Mouse (Mus musculus) hindbrain, embryonic 11.5 days (tissue): Measurements from ENCODE around the gene Gli2. TPM values are rescaled to one million over a fixed set of nuclear protein-coding genes. Genes with fewer than 3 reads are reported as not detected.

Source experiments
- ATAC-seq: fragments of 200-750 bp; cut with Nextera tagmentation; 2 replicates; pipeline ENCODE4 v1.8.0; 2017; ENCODE audit warnings: mild to moderate bottlenecking, moderate TSS enrichment, moderate library complexity; ENCODE audit not compliant: low FRiP score
- DNase-seq: peaks from one replicate; pipeline ENCODE4 v3.0.0-alpha.2; 2015; ENCODE audit warnings: low spot score
- H3K27ac ChIP-seq: fragments of 300-500 bp; sonication (generic); 2 replicates; pipeline ENCODE4 v1.5.1; 2014; ENCODE audit warnings: mild to moderate bottlenecking, low read depth, low read length
- H3K27me3 ChIP-seq: fragments of 300-500 bp; sonication (generic); 2 replicates; pipeline ENCODE4 v1.6.1; 2014; ENCODE audit warnings: mild to moderate bottlenecking, low read length, moderate library complexity, mixed read lengths; ENCODE audit not compliant: control insufficient read depth, insufficient read depth
- H3K36me3 ChIP-seq: fragments of 300-500 bp; sonication (generic); 2 replicates; pipeline ENCODE4 v1.6.1; 2014; ENCODE audit warnings: mild to moderate bottlenecking, low read length, moderate library complexity, mixed read lengths; ENCODE audit not compliant: control insufficient read depth, insufficient read depth
- H3K4me1 ChIP-seq: fragments of 300-500 bp; sonication (generic); replicated peaks from 2 replicates; pipeline ENCODE4 v1.6.1; 2014; ENCODE audit warnings: low read length, mixed read lengths; ENCODE audit not compliant: control insufficient read depth, insufficient read depth
- H3K4me2 ChIP-seq: fragments of 300-500 bp; sonication (generic); replicated peaks from 2 replicates; pipeline ENCODE4 v1.6.1; 2014; ENCODE audit warnings: mild to moderate bottlenecking, low read depth, low read length
- H3K4me3 ChIP-seq: fragments of 300-500 bp; sonication (generic); 2 replicates; pipeline ENCODE4 v1.5.1; 2014; ENCODE audit warnings: low read depth, low read length
- H3K9ac ChIP-seq: fragments of 300-500 bp; sonication (generic); 2 replicates; pipeline ENCODE4 v1.6.1; 2014; ENCODE audit warnings: low read depth, low read length
- H3K9me3 ChIP-seq: fragments of 300-500 bp; sonication (generic); 2 replicates; pipeline ENCODE4 v1.6.1; 2016; ENCODE audit warnings: low read length; ENCODE audit not compliant: control insufficient read depth
- WGBS: fragments of 180-500 bp; shearing (Covaris S2); extraction: QIAGEN DNeasy Blood & Tissue Kit; methylation state at CpG from one replicate; pipeline ENCODE4 v1.1.7; 2014; 5-methylcytosine and 5-hydroxymethylcytosine counted together
- polyA plus RNA-seq: library from polyadenylated mRNA; unstranded; fragments of >200 nt; fragmentation: Nextera tagmentation; extraction: Ambion mirVana; gene quantifications from 2 replicates; pipeline ENCODE4 v1.2.1, GENCODE M21; 2014

The Gli2 gene
- polyA plus RNA-seq, 1 experiment from 2014 or later: 8.7 TPM

DNA sequence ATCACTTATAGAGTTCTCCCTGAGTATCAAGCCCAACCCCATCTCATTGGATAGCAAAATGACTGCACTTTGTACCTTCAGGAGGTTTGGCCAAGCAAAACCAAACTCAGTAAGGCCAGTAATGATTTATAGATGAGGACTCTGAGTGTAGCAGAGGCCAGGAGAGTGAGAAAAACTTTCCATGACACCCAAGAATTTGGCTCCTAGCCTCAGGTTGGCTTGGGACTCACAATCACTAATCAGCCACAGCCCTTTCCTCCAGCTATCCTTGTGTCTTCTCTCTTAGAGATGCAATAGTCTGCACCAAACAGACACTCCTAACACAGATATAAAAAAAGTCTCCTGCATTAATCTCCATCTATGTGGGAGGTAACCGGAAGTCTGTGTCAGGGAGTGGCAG is 31.1 kb downstream of the Gli2 start:
- ATAC-seq (no peak), DNase-seq (no peak)
- Histone ChIP-seq H3K27me3 (no peaks in the 10 kb centered on the region), H3K27ac (no peak overlapping the region), H3K9ac (no peak overlapping the region), H3K4me3 (no peak overlapping the region), H3K4me2 (no peak overlapping the region), H3K36me3 (no peaks in the 10 kb centered on the region), H3K9me3 (no peaks in the 10 kb centered on the region), H3K4me1 (no peaks in the 10 kb centered on the region; the same call in 1 of the 2 replicates)
- WGBS: 97% methylated on average over 1 of the region's 1 CpGs

GRCm38 (mm10) chr1:119020092-119020491 is 33.3 kb downstream of the Gli2 start:
- H3K9ac ChIP-seq: no peak overlapping the region
- DNase-seq (no peak), ATAC-seq (no peak)
- no peaks in the 10 kb centered on the region for H3K36me3 ChIP-seq
- no peaks in the 10 kb centered on the region for H3K9me3 ChIP-seq
- no peaks in the 10 kb centered on the region for H3K4me1 ChIP-seq
- 91% methylated on average over 2 of the region's 2 CpGs for WGBS
- H3K4me2 ChIP-seq: no peak overlapping the region
- no peak overlapping the region for H3K4me3 ChIP-seq
- no peak overlapping the region for H3K27ac ChIP-seq
- no peaks in the 10 kb centered on the region for H3K27me3 ChIP-seq

DNA sequence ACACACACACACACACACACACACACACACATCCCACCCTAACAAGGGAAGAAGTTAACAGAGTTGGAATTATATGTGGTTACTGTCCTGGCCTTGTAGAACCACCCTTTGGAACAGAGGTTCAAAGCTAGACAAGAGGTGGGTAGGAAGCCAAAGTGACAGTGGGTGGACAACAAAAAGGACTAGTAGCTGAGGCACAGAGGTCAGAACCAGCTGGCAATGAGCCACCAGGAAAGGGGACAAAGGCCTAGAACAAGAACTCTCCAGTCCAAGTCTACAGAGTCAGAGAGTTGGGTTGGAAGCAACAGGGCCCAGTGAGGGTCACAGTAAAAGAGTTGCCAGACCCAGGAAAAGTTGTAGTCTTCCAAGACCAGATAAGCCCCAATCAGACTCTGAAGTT is 34.4 kb downstream of the Gli2 start:
- Histone ChIP-seq H3K9me3 (no peaks in the 10 kb centered on the region), H3K4me1 (no peaks in the 10 kb centered on the region), H3K27me3 (no peaks in the 10 kb centered on the region), H3K9ac (no peak overlapping the region), H3K4me3 (no peak overlapping the region), H3K4me2 (no peak overlapping the region), H3K27ac (no peak overlapping the region), H3K36me3 (no peaks in the 10 kb centered on the region)
- ATAC-seq (no peak), DNase-seq (no peak)

DNA sequence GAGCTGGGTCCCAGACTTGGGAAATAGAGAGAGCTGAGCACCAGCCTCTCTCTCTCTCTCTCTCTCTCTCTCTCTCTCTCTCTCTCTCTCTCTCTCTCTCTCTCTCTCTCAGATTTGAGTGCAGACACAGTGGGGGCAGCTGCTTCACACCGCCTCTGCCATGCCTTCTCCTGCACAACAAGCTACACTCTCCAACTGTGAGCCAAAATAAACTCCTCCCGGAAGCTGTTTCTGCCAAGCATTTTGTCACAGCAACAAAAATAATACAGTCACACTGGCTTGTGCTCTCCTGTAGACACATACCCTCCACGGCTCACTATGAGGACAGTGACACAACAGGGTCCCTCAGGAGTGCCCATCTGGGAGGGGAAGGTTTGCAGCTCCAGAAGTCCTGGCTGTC is 36.6 kb downstream of the Gli2 start:
- no peaks in the 10 kb centered on the region for H3K36me3 ChIP-seq
- 73% methylated on average over 3 of the region's 3 CpGs for WGBS

GRCm38 (mm10) chr1:119015108-119015507 is 38.3 kb downstream of the Gli2 start:
- H3K27me3 ChIP-seq: no peaks in the 10 kb centered on the region
- H3K36me3 ChIP-seq: no peaks in the 10 kb centered on the region
- H3K4me2 ChIP-seq: no peak overlapping the region
- no peak overlapping the region for H3K9ac ChIP-seq
- no peak for DNase-seq
- no peak for ATAC-seq
- no peaks in the 10 kb centered on the region for H3K9me3 ChIP-seq
- no peak overlapping the region for H3K27ac ChIP-seq
- no peaks in the 10 kb centered on the region for H3K4me1 ChIP-seq
- no peak overlapping the region for H3K4me3 ChIP-seq
- 78% methylated on average over 6 of the region's 6 CpGs for WGBS

More for the DNA sequence above, 36.6 kb downstream of the Gli2 start:
- no peak overlapping the region for H3K9ac ChIP-seq
- H3K27ac ChIP-seq: no peak overlapping the region
- H3K4me1 ChIP-seq: no peaks in the 10 kb centered on the region
- no peak for DNase-seq
- no peak overlapping the region for H3K4me2 ChIP-seq
- ATAC-seq: no peak
- no peaks in the 10 kb centered on the region for H3K9me3 ChIP-seq
- H3K27me3 ChIP-seq: no peaks in the 10 kb centered on the region
- H3K4me3 ChIP-seq: no peak overlapping the region

DNA sequence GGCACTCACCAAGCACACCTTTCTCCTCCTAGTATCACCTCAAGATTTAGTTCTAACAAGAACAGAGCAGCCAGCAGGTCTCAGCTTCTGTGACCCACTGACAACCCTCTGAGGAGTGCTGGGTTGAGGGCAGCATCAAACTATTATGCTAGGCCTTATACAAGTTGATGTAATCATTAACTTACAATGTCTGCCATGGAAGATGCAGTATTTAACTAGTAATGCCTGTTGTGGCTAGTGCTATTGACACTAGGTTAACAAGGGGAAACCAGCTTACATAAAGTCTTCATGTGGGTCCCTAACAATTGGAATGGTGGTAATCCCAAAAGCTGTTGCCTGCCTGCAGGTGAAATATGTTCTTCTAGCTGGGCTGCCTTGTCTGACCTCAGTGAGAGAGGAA is 44.5 kb downstream of the Gli2 start:
- ATAC-seq: no peak
- Histone ChIP-seq H3K27me3 (no peaks in the 10 kb centered on the region), H3K36me3 (no peaks in the 10 kb centered on the region), H3K4me2 (no peak overlapping the region), H3K4me1 (no peaks in the 10 kb centered on the region), H3K9me3 (no peaks in the 10 kb centered on the region), H3K9ac (no peak overlapping the region), H3K4me3 (no peak overlapping the region), H3K27ac (no peak overlapping the region)
- no peak for DNase-seq

GRCm38 (mm10) chr1:119003852-119004398 is 49.5 kb downstream of the Gli2 start:
- no peak for DNase-seq
- Histone ChIP-seq H3K36me3 (no peaks in the 10 kb centered on the region), H3K9ac (no peak overlapping the region), H3K4me2 (no peak overlapping the region), H3K27ac (no peak overlapping the region), H3K9me3 (no peaks in the 10 kb centered on the region), H3K4me3 (no peak overlapping the region), H3K27me3 (no peaks in the 10 kb centered on the region), H3K4me1 (no peaks in the 10 kb centered on the region; the same call in 1 of the 2 replicates)
- WGBS: 57% methylated on average over 1 of the region's 1 CpGs
- no peak for ATAC-seq

- H3K4me3 ChIP-seq: no peak overlapping the region
- no peaks in the 10 kb centered on the region for H3K9me3 ChIP-seq
- no peaks in the 10 kb centered on the region for H3K27me3 ChIP-seq
- no peaks in the 10 kb centered on the region for H3K36me3 ChIP-seq
- H3K9ac ChIP-seq: no peak overlapping the region
- WGBS: 49% methylated on average over 12 of the region's 12 CpGs
- peak; percentile 19 for DNase-seq
- H3K4me1 ChIP-seq: no peaks in the 10 kb centered on the region; the same call in 1 of the 2 replicates
- H3K4me2 ChIP-seq: no peak overlapping the region
- 0 out of 2 replicates have a peak, but pooled peaks have one; percentile 17 for ATAC-seq
- no peak overlapping the region for H3K27ac ChIP-seq
These were observed 51.9 kb downstream of the Gli2 start for GRCm38 (mm10) chr1:119001454-119002034.

DNA sequence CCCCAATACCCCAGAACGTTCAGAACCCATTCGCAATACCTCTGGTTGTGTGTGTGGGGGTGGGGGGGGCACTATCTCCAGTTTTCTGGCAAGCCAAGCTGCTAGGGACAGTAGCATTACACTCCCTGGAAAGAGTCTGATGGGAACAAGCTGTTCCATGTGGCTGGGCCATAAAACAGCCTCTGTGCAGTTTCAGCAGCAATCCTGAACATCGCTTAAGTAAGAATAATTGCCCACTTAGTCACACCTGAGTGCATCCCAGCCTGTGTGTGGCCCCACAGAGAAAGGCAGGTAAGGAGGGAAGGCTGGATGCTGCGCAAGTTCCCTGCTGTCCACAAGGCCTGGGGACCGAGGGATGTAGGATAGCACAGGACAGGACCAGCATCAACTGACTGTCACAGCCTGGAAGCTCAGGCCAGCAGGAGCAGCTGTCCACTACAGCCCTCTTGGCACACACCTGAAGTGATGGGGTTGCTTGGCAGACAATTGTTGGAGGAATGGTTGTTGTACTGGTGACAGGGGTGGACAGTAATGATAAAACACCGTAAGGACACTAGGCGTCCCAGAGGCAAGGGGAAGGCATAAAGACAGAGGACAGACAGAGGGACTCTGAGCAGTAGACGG is 58.8 kb downstream of the Gli2 start:
- Histone ChIP-seq H3K4me1 (no peaks in the 10 kb centered on the region), H3K9ac (no peak overlapping the region), H3K9me3 (no peaks in the 10 kb centered on the region), H3K27ac (no peak overlapping the region), H3K4me3 (no peak overlapping the region), H3K36me3 (no peaks in the 10 kb centered on the region), H3K27me3 (no peaks in the 10 kb centered on the region), H3K4me2 (no peak overlapping the region)
- no peak; the same call in 1 of the 2 replicates for ATAC-seq
- no peak for DNase-seq
- 91% methylated on average over 8 of the region's 8 CpGs for WGBS
